Mouse (Mus musculus) urinary bladder, postnatal 25 days (tissue): ENCODE measurements around the gene Wfikkn2.

Source experiments
- DNase-seq: peaks from one replicate; pipeline ENCODE4 v3.0.0; 2022; ENCODE audit warnings: low spot score

Wfikkn2 gene

DNA sequence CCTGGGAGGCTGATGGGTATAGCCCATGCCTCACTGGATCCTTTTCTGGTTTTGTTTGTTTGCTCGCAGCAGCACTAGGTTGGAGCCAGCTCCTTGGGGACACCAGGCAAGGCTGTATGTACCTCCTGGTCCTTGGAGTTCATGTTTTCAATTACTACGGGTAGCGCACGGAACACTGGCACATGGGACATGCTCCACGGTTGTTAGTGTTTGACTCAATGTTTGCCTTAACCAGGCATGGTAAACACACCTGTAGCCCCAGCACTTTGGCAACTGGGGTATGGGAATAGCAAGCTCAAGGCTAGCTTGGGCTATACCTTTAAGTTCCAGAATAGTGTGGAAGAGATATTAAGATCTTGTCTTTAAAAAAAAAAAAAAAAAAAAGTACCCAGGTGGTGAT is 55.1 kb downstream of the Wfikkn2 start:
- DNase-seq: no peak

DNA sequence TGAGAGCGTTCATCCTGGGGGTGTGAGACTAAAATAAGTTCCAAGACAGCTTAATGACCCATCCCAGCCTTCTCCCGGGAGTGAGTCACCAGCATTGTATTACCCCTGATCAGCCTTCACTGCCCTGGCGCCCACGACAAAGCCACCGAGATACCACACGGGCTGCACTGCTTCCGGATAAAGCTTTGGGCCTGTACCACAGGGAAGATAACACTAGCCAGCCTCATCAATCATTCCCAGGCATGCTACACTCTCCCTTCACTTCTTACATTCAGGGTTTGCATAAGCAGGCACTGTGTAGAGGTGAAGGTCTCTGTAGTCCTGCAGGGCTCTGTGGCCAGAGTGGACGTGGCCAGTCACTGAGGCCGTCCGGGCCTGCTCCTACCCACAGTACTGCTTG is 56.2 kb downstream of the Wfikkn2 start:
- no peak for DNase-seq
